Mouse (Mus musculus): ENCODE results near the gene Pate4. TPM values are rescaled to one million over a fixed set of nuclear protein-coding genes. Genes with fewer than 3 reads are reported as not detected.

Pate4 gene
- polyA plus RNA-seq, 1 experiment = not detected

- Histone ChIP-seq H3K4me1 (ENCODE audit: control insufficient read depth, insufficient read depth, insufficient read length, low read length) (peaks cover 6% of the 10 kb centered on the region), H3K27ac (replicated peaks; ENCODE audit: low read depth, low read length) (peak overlapping the region; percentile 23; the same call in 1 of the 2 replicates), H3K4me3 (ENCODE audit: insufficient read depth, low read depth, low read length) (peak overlapping the region; percentile 68)
Observed at GRCm38 (mm10) chr9:35559009-35559890, 52.5 kb downstream of the Pate4 start.

GRCm38 (mm10) chr9:35558257-35559008, 53.3 kb downstream of the Pate4 start, which contains the start of the genes Ddx25 and Pus3:
Gene Ddx25, minus strand, starts transcription at chr9:35558528.
Gene Pus3, plus strand, starts transcription at chr9:35558595.
- peaks cover 6% of the 10 kb centered on the region for H3K4me1 ChIP-seq (ENCODE audit: control insufficient read depth, insufficient read depth, insufficient read length, low read length)
- H3K27ac ChIP-seq (replicated peaks; ENCODE audit: low read depth, low read length) = peak within 1 kb of the TSS; percentile 23; the same call in 1 of the 2 replicates
- peak within 1 kb of the TSS; percentile 68 for H3K4me3 ChIP-seq (ENCODE audit: insufficient read depth, low read depth, low read length)

Other genes starting within 250 kb of the Pate4 start
- gene Cdon, start 190.8 kb downstream of the Pate4 start, polyA plus RNA-seq (2012; ENCODE audit: insufficient read depth, insufficient read length, missing spikeins) = 3.8 and 10.9 TPM in 2 replicates
- gene Gm1113, start 93.7 kb downstream of the Pate4 start, polyA plus RNA-seq (2012; ENCODE audit: insufficient read depth, insufficient read length, missing spikeins) = not detected in 2 replicates
- not detected in 2 replicates for gene Ddx25, start 53.4 kb downstream of the Pate4 start, polyA plus RNA-seq (2012; ENCODE audit: insufficient read depth, insufficient read length, missing spikeins)
- 4.4 and 7.6 TPM in 2 replicates for gene Pus3, start 53.3 kb downstream of the Pate4 start, polyA plus RNA-seq (2012; ENCODE audit: insufficient read depth, insufficient read length, missing spikeins)
- not detected in 2 replicates for gene Pate2, start 41.7 kb downstream of the Pate4 start, polyA plus RNA-seq (2012; ENCODE audit: insufficient read depth, insufficient read length, missing spikeins)
- gene Hyls1, start 41.5 kb downstream of the Pate4 start, polyA plus RNA-seq (2012; ENCODE audit: insufficient read depth, insufficient read length, missing spikeins) = 2.0 and 6.2 TPM in 2 replicates
- gene Pate3, start 36.3 kb upstream of the Pate4 start, polyA plus RNA-seq (2012; ENCODE audit: insufficient read depth, insufficient read length, missing spikeins) = not detected in 2 replicates
- not detected in 2 replicates for gene Pate1, start 75.4 kb upstream of the Pate4 start, polyA plus RNA-seq (2012; ENCODE audit: insufficient read depth, insufficient read length, missing spikeins)
- gene Gm17677, start 129.1 kb upstream of the Pate4 start, polyA plus RNA-seq (2012; ENCODE audit: insufficient read depth, insufficient read length, missing spikeins) = not detected in 2 replicates
- not detected in 2 replicates for gene Gm17727, start 166.2 kb upstream of the Pate4 start, polyA plus RNA-seq (2012; ENCODE audit: insufficient read depth, insufficient read length, missing spikeins)
- not detected in 2 replicates for gene Gm27235, start 178.2 kb upstream of the Pate4 start, polyA plus RNA-seq (2012; ENCODE audit: insufficient read depth, insufficient read length, missing spikeins)
- not detected in 2 replicates for gene D730048I06Rik, start 178.2 kb upstream of the Pate4 start, polyA plus RNA-seq (2012; ENCODE audit: insufficient read depth, insufficient read length, missing spikeins)
- gene 9230110F15Rik, start 232.2 kb upstream of the Pate4 start, polyA plus RNA-seq (2012; ENCODE audit: insufficient read depth, insufficient read length, missing spikeins) = not detected in 2 replicates